Mouse (Mus musculus): ENCODE data around the gene Pnldc1.
"Not testable (repeated sequence)": the region's sequence is repeated elsewhere in the genome, so short reads cannot be mapped to it uniquely, and the experiment has no call there.

Gene Pnldc1

DNA sequence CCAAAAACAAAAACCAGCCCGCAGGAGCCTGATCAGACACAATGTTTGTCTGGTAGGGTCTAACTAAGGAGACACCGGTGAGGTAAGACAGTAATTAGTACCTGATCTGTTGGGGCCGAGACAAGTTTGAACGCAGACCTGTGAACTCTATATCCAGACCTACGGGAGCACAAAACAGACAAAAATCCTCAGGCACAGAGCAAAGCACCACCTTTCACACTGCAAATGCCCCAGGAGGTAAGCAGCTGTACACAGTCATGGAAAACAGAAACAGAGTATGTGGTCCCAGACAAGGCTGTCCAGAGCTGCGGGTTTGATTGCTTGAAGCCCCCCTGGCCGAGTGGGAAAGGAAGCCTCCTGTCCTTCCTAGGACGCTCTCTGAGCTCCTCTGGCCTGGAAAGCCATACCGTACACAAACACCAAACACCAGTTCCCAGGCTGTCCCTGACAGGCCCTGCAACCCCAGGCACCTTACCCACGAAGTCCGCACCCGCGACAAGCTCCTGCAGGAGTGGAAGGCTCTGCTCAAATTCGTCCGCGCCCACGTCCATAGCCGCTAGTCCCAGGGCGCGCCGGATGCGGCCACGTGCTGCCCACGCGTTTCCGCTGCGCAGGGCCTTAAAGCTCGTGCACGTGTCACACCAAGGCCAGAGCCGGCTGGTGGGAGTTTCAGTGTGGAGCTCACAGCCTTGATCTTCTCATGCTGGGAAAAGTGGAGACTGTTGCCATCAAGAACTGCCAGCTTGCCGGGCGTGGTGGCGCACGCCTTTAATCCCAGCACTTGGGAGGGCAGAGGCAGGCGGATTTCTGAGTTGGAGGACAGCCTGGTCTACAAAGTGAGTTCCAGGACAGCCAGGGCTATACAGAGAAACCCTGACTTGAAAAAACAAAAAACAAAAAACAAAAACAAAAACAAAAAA, at the start of gene Pnldc1:
Pnldc1 (minus strand) TSS at position 870 of the 920 bp plus-strand sequence.
- DNase-seq = no peak

GRCm38 (mm10) chr17:12959377-12959776, 49.3 kb upstream of the Pnldc1 start:
- not testable (repeated sequence) for DNase-seq

DNA sequence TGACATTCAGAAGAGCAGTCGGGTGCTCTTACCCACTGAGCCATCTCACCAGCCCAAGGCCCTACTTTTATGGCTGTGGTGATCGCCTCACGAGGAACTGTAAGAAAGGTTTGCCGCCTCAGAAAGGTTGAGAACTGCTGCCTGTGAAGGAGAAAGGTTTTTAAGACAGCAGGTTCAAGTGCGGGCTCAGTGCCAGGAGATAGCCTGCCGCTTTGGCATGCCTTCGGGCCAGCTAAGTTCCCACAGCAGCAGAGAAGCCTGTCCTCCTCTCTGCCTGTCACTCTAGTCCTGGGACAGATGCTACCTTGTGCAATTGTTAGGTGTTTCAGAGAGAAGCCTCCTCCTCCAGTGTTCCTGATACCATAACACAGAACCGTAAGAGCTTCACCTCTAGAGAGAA, 46.6 kb upstream of the Pnldc1 start:
- no peak for DNase-seq

- DNase-seq = no peak
These were observed 39.6 kb upstream of the Pnldc1 start for GRCm38 (mm10) chr17:12949669-12950068.

DNA sequence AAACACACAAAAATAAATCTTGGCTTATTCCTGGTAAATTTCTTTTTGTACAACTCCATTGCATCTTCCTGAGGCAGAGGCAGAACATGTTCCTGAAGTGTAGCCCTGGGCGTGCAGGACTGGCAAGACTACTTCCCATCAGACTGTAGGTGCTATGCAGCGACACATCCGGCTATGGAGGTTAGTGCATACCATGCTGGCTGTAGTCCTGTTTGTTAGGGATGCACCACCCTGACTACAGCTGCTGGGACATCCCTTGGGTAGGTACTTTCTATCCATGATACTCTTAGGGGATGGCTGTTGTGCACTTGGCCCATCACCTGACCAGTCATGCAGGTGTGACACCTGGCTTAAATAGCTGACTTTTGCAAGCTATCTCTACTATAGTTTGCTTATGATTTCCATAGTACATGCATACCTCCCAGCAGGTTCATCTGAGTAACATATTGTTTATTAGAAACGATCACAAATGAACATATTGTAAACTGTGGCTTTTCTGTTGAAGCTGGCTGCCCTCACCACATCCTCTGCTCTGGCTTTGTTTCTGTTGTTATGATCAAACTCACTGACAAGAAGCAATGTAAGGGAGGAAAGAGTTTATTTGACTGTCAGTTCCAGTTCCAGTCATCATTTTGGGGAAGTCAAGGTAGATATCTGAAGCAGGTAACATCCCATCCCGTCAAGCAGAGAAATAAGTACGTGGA, 32.6 kb upstream of the Pnldc1 start:
- DNase-seq = no peak

DNA sequence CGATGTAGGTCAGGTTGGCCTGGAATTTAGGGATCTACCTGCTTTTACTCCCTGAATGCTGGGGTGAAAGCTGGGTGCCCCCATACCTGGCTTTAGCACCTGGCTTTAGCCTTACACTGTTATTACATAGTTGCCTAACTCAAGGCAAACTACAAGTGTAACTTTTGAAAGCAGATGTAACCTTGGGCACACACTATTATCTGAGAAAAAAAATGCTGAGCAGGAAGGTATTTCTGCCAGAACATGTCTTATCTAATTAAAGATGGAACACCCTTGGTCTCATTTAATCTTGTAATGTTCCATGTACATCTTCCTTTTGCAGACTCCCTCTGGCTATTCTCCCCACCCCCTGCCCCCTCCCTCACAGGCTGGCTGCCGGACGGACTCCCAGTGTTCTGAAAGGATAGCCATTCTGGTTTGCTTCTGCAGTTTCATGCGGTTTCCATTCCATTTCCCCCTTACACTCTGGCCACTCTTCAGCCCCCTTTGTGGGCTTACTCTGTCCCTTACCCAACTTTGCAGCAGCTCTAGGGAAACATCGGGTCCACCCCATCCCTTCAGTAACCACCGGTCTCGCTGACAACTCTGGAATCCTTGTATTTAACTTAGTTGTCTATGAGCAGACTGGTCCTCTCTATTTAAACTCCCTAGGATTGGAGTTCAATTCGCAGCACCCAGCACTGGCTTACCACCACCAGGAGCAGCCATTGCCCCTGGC, 31.7 kb upstream of the Pnldc1 start:
- DNase-seq = no peak

DNA sequence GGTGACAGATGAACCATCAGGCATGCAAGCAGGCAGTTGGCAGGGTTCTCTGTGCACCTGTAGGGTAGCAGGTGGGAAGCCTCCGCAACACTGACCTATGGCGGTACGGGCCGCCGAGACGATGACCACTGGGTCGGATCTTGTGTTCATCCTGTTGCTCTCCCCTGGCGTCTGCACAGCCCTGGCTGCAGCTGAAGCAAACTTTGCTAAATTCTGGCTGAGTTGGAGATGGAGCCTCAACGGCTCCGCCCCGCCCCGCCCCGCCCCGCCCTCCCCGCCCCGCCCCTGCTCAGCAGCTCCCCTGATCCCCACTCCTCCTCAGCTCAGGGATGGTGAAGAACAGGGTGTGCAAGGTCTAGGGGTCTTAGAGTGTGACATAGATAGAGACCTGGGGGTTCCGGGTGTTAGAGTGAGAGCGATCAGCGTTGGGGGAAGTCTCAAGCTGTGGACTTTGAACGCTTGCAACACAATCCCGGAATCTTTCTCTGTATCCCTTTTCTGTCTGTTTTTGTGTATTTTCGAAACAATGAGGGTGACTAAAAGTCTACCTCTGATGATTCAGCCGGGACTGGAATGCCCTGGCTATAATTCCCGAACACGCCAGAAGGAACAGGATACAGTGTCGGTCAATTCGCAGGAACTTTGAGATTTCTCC, 30.2 kb upstream of the Pnldc1 start, which contains the start of gene Acat3:
Acat3 (minus strand) TSS at position 450 of the 655 bp plus-strand sequence.
- peak; percentile 39 for DNase-seq

GRCm38 (mm10) chr17:12939377-12940148, 29.5 kb upstream of the Pnldc1 start:
- not testable (repeated sequence) for DNase-seq

DNA sequence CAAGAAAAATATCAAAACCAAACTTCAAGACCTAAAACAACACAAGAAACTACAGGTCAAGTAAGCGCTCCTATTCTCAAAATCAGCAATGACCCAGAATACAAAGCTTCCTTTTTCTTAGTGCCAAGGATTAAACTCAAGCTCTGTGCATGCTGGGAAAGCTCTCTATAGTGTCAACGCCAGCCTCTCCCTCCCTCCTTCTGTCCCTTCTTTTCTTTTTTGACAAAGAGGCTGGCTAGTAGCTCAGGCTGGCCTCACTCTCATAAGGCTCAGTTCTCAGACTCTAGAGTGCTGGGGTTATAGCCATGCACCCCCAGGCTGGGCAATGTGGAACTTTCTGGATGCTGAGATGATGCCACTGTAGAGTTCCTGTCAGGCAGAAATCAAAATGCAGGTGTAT, 28.0 kb upstream of the Pnldc1 start:
- DNase-seq = no peak

- no peak for DNase-seq
These were observed 27.5 kb upstream of the Pnldc1 start for GRCm38 (mm10) chr17:12937412-12937970.

- DNase-seq = no peak
These were observed 25.7 kb upstream of the Pnldc1 start for GRCm38 (mm10) chr17:12935719-12936118.

- DNase-seq = not testable (repeated sequence)
These were observed 21.5 kb upstream of the Pnldc1 start for GRCm38 (mm10) chr17:12931576-12931975.

- DNase-seq = no peak
These were observed 15.7 kb upstream of the Pnldc1 start for GRCm38 (mm10) chr17:12925703-12926180.

DNA sequence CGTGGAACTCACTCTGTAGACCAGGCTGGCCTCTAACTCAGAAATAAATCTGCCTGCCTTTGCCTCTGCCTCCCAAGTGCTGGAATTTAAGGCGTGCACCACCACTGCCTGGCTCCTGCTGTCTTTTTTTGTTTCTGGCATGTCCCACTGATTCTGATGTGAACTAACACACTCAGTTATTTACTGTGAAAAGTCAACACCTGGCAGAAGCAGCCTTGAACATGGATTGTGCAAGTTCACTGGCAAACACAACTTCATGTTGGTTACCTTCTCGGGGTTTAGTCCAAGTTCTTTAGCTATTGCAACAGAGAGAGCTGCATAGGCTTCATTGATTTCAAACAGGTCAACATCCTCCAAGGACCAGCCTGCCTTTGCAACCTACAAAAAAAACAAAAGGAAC, 15.0 kb upstream of the Pnldc1 start:
- no peak for DNase-seq

DNA sequence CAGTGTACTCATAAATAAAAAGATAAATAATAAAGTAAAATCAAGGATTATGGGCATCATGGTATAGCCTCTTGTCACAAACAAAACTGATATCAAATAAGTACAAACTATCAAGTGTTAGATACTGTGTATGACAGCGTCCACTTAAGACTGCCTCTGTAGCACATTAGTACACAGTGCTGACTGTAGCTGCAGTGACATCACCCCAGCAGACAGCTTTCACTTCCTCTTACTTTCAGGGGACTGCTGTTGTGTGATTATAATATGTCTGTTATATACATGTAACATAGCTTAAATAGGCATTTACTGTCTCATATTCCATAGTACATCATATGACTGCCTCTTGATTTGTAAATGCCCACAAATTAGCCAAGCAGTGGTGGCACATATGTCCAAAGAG, 11.0 kb upstream of the Pnldc1 start:
- no peak for DNase-seq

DNA sequence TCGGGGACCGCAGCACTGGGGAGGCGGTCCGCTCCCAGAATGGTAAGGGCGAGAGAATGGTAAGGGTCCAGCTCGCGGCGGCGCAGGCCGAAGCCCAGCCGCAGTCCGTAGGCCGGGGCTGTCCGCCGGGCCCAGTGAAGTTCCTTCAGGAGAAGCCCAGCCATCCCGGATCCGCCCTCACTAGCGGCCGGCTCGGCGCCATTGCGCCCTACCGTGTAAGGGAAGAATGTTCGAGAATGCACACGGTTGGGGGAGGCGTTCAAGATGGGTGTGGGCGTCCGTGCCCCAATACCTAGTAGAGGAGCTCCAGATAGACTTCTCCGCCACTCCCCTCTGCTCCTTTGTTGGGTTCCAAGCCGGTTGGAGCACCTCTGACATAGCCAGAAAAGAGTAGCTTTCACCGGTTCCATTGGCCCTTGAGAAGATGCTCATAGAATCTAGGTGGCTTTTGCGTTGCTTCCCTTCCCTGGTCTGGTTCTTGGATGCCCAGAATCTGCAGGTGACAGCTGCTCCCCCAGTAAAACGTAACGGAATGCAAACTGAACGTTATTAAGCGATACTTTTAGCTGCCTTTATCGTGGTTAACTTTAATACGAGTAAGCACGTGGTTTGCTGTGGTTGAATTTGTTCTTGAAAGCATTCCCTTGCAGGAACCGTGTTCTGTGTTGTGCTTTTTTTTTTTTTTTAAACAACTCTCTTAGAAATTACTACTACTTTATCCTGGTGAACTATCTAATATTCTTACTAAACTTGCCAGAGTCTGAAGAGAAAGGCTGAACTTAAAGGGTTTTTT, 6.8 kb upstream of the Pnldc1 start:
- DNase-seq = peak; percentile 61

DNA sequence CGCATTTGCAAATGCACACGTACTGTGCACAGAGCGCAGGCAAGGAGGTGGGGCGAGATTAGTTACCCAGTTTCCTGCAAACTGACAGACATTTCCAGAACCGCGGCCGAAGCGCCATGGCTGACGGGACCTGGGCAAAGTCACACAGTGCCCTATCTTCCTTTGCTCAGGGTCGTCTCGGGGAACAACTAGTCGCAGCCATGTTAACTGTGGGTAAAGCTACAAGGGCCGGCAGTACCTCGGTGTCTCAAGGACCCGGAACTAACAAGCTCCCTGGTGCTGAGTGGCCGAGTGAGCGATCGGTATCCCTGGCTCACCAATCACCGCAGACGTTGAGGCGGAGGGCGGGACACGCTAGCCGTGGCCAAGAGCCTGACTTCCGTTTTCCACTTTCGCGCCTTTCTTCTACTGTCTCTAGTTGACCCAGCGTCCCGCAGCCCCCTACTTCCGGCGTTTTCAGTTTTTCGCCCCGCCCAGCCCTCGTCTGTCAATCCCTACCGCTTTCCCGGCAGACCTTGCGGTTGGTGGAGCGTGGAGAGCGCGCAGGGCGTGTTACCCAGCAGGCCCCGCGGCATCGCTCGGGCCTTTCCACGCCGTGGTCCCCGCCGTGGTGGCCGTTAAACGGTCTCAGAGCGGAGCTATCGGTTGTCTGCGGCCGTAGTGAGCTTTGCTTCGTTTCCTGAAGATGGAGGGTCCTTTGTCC, 6.0 kb upstream of the Pnldc1 start, which contains the start of gene Mrpl18:
Mrpl18 (minus strand) TSS at position 465 of the 703 bp plus-strand sequence.
- peak; percentile 100 for DNase-seq

DNA sequence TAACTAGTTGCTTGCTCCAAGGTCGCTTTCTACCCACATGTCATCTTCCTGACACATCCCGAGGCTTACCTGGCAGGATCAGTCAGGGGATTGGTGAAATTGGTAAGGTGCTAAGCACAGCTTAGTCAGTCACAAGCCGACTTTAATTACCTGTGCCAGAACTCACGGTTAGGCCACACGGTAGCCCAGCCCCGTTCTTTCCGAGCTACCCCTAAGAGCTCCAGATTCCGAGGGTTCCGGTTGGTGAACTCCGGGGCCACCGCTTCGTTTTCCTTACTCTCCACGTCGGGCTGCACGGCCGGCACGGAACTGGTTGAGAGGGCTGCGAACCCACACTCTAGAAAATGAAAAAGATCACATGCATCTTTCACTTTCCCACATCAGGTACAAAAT, 5.5 kb upstream of the Pnldc1 start, which contains the start of gene Tcp1:
Tcp1 (plus strand) TSS at position 214 of the 393 bp plus-strand sequence.
- DNase-seq = peak; percentile 21

GRCm38 (mm10) chr17:12910391-12910790, 361 bp upstream of the Pnldc1 start:
- no peak for DNase-seq

- no peak for DNase-seq
These were observed 3.6 kb downstream of the Pnldc1 start for GRCm38 (mm10) chr17:12906436-12906835.

Data from embryo, embryonic 11 days (tissue).